Mouse (Mus musculus) thymus, postnatal 4 days (tissue): ENCODE data around the gene Notum.
"Not testable (repeated sequence)": the region's sequence is repeated elsewhere in the genome, so short reads cannot be mapped to it uniquely, and the experiment has no call there.

Experiments
- DNase-seq: peaks from one replicate; pipeline ENCODE4 v3.0.0; 2021

Notum gene

GRCm38 (mm10) chr11:120661076-120661460, at the start of gene Notum:
Gene Notum (minus strand): TSS chr11:120661175.
- DNase-seq = peak; percentile 29

- no peak for DNase-seq
Observed at GRCm38 (mm10) chr11:120710672-120711071, 49.7 kb upstream of the Notum start.

DNA sequence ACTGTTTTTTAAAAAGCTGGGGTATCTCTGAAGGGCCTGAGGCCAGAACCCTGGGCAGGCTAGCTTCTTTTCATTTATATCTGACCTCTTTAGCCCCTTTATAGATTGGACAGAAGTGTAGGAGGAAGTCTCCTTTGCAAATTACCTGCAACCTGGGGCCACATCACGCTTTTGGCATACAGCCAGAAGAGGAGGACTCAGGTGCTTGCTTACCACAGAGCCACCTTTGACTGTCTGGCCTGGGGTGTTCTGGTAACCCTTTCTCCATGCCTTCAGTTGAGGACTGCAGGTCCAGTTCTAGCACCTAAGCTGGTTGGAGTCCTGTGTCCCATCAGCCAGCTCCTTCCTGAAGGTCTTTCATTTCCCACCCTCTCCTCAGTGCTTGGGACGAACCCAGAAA, 48.6 kb upstream of the Notum start:
- no peak for DNase-seq

- DNase-seq = no peak
Observed at GRCm38 (mm10) chr11:120707969-120708368, 47.0 kb upstream of the Notum start.

- DNase-seq = no peak
Observed at GRCm38 (mm10) chr11:120707225-120707624, 46.2 kb upstream of the Notum start.

DNA sequence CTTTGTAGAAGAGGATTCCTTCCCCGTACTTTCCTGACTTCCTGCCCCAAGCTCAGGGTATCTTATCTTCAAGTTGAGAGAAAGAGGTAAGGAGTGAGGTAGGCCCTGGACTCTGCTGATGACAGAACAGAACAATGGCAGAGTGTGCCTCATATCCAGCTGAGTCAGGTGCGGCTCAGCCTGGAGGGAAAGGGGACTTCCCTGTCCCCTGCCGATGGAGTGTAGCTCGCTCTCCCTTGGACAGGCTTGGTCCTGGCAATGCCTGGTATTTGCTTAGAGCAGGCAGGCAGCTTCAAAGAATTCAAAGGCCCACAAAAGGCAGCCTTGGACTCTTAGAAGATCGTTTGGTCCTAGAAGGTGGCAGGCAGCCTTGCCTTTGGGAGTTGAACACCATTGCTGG, 45.1 kb upstream of the Notum start:
- no peak for DNase-seq

- no peak for DNase-seq
Observed at GRCm38 (mm10) chr11:120704486-120705325, 43.7 kb upstream of the Notum start.

GRCm38 (mm10) chr11:120703696-120704454, 42.9 kb upstream of the Notum start:
- DNase-seq = no peak

GRCm38 (mm10) chr11:120697741-120698140, 36.8 kb upstream of the Notum start:
- no peak for DNase-seq

DNA sequence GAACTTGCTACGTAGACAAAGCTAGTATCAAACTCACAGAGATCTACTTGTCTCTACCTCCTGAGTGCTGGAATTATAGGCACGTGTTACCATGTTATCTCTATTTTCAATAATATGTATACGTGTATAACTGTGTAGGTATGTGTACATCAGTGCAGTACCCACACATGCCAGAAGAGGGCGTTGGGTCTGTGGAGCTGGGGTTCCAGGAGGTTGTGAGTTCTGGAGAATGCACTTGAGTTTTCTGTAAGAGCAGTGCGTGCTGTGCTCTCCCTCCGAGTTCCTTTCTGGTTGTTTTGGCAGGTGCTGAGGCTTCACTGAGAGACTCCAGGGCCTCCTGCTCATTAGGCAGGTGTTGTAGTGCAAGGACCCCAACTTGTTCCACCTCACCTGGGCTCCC, 35.6 kb upstream of the Notum start:
- DNase-seq = no peak

DNA sequence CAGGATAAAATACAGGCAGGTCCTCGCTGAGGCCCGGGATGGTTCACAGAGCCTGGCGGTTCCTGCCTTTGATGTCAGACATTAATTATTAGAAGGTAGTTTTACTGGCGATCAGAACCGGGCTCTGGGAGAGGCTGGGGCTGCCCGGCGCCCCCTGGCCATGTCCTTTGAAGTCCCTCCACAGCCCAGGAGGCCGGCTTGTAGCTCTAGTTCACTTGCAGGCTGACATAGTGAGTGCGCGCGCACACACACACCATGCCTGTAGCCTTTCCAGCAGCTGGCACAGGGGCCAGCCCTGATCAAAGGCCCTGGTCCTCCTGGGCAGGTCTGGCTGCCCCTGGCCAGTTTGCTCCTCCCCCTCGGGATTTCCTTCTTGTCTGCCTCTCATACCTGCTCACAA, 34.7 kb upstream of the Notum start:
- DNase-seq = no peak

- no peak for DNase-seq
Observed at GRCm38 (mm10) chr11:120695184-120695583, 34.2 kb upstream of the Notum start.

DNA sequence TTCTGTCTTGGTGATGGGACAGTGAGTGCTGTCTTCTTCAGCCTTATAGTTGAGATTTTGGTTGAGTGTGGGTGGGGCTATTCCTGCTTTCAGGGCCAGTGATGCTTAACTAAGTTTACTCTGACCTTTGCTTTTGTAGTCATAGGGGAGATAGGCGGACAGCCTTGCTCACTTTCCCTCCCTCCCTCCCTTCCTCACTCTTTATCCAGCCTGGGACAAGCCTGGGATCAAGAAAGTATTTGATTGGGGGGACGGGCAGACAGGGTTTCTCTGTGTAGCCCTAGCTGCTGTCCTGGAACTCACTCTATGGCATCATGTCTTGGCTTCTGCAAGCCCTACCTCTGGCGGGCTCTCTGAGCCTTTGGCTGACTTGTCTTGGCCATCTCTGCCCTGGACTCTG, 32.5 kb upstream of the Notum start:
- DNase-seq = no peak

GRCm38 (mm10) chr11:120692471-120693011, 31.6 kb upstream of the Notum start:
- DNase-seq = no peak

- no peak for DNase-seq
Observed at GRCm38 (mm10) chr11:120689365-120689764, 28.4 kb upstream of the Notum start.

DNA sequence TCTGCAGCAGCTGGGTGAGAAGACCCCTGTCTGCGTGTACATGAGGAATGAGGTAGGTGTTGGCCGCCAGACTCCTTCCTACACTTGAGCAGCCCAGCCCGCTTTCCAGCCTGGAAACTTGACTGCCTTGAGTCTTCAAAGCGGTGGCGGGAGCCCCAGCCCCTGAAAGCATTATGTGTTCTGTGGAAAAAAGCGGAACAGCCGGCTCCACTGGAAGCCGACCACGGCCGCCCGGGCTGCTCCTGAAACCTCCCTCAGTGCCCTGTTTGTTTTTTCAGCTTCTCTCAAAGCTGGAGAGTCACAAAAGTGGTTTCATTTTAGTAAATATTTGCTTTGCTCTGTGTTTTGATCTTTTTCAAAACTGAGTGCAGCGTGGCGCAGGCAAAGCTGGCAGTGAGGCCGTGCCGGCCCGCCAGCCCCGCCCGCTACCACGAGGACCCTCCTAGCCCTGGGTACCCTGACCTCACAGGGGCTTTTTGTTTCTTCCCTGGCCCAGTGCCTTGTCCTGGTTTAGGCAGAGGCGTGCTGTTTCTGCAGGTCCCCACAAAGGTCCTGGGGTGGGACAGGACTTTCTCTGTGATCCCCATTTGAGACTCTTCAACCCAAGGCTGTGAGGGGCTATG, 25.8 kb upstream of the Notum start:
- DNase-seq = no peak

- DNase-seq = no peak
Observed at GRCm38 (mm10) chr11:120684660-120685059, 23.7 kb upstream of the Notum start.

DNA sequence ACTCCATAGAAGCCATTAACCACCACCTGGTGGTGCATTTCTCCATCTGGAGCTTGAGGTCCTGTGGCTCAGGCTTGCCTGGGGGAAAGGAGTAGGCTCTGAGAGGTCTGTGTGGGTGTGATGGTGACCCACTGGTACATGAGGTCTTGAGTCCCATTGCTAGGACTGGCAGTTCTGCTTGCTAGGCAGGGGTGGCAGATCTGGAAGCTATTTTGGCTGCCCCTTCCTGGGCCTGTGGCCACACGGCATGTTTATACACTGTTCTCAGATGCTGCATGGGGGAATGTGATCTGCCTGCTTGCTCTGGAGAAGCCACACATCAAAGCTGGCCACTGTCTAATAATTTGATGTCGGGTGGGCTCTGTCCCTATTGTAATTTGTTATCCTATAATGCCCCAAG, 23.1 kb upstream of the Notum start:
- no peak for DNase-seq

- DNase-seq = no peak
Observed at GRCm38 (mm10) chr11:120683536-120683935, 22.6 kb upstream of the Notum start.

- no peak for DNase-seq
Observed at GRCm38 (mm10) chr11:120682683-120683082, 21.7 kb upstream of the Notum start.

DNA sequence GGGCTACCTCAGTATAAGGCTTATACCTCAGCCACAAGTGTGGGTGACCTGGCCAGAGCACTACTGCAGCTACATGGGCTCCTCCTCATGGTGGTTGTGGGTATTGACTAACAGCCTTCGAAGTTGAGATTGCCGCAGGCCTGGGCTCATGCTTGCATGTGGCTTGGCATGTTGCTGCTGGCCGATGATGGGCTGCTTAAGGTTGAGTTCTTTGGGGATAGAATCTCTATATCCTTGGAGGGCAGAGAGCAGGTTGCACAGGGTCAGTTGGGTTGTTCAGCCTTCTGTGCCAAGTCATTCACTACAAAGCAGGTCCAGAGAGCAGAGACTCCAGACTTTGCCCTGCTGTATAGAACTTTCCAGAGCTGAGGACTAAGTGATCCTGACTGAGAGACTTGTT, 18.9 kb upstream of the Notum start:
- peak; percentile 37 for DNase-seq

DNA sequence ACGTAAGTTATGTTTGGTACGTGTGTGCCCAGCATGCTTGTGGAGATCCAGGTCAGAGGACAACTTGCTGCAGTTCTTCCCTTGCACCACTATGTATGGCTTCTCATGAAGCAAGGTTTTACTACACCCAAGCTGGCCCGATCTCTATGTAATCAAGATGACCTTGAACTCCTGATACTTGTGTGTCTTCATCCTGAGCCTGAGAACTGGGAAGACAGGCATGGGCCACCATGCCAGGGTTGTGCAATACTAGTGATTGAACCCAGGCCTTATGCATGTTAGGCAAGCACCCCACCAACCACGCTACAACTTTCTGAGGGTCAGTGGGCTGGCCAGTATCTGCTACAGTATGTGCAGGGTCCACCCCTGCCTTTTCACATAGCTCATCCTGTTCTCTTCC, 16.0 kb upstream of the Notum start:
- no peak for DNase-seq

GRCm38 (mm10) chr11:120675875-120676274, 14.9 kb upstream of the Notum start:
- not testable (repeated sequence) for DNase-seq
